Mouse (Mus musculus): Measurements from ENCODE around the gene Ocln. TPM values are rescaled to one million over a fixed set of nuclear protein-coding genes. Genes with fewer than 3 reads are reported as not detected.

Gene Ocln
- polyA plus RNA-seq, 2 experiments: 3.1 to 8.8 TPM

DNA sequence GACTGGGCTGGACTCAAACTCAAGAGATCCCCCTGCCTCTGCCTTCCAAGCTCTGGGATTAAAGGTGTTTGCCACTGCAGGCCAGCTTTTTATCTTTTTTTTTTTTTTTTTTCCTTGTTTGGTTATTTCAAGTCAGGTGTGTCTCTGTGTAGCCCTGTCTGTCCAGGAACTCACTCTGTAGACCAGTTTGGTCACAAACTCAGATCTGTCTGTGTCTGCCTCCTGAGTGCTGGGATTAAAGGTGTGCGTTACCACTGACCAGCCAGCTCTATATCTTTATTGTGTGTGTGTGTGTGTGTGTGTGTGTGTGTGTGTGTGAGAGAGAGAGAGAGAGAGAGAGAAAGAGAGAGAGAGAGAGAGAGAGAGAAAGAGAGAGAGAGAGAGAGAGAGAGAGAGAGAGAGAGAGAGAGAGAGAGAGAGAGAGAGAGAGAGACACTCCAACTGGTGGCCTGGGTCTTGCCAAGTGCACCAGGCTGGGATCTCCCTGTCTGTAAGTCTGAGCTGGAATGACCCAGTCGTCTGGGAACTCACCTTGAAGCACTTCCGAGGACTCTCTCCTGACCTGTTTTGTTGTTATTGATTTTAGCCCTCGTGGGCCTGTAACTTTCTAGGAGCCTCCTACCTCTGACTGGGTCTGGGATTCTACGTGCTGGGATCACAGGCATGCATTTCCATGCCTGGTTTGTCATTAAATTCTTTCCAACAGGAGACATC is 42.5 kb upstream of the Ocln start:
- no peak overlapping the region for H3K9ac ChIP-seq (ENCODE audit: low read depth, low read length, severe bottlenecking)
- H3K4me2 ChIP-seq (replicated peaks; ENCODE audit: low read depth, low read length, severe bottlenecking): no peak overlapping the region
- no peaks in the 10 kb centered on the region for H3K36me3 ChIP-seq (ENCODE audit: control insufficient read depth, insufficient read depth, low read length)
- no peak for DNase-seq (ENCODE audit: low spot score)
- H3K27ac ChIP-seq (replicated peaks; ENCODE audit: low read depth, low read length): no peak overlapping the region
- no peak for TF ChIP-seq POLR2A (IDR thresholded peaks at IDR 0.05; ENCODE audit: borderline replicate concordance, extremely low read depth, insufficient read depth, insufficient read length)
- no peaks in the 10 kb centered on the region for H3K9me3 ChIP-seq (ENCODE audit: control insufficient read depth, low read length)
- H3K4me3 ChIP-seq (replicated peaks; ENCODE audit: low read length): no peak overlapping the region
- H3K4me1 ChIP-seq (ENCODE audit: control insufficient read depth, insufficient read depth, low read length): no peaks in the 10 kb centered on the region
- no peak for ATAC-seq (ENCODE audit: low FRiP score, low read depth)
- no peaks in the 10 kb centered on the region for H3K27me3 ChIP-seq (ENCODE audit: control insufficient read depth, insufficient read depth, low read length)
- WGBS: 46% methylated on average over 5 of the region's 5 CpGs

DNA sequence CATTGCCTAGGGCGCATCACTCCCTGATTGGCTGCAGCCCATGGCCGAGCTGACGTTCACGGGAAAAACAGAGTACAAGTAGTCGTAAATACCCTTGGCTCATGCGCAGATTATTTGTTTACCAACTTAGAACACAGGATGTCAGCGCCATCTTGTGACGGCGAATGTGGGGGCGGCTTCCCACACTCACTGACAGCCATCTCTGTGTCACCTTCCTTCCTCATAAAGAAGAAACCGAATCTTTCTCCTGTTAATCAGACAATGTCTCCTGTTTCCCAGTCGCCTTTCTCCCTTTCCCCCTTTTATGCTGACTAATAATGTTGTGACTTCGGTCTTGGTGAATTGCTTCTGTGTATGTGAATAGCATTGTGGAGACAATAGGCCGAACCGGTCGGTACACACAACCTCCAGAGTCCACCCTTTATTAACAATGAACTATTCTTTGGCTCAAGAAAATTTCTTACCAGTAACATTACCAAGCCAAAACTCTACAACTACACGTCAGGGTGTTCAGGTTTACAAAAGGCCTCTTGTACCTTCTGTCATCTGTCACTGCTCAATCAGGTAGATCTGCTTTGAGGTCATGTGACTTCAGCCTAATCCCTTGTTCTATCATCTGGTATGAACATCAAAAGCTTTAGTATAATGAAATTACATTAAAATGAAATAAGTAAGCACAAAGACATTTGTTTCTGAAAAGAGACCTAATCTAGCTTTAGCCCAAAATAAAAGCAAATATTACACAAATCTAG is 41.7 kb upstream of the Ocln start:
- WGBS: 57% methylated on average over 11 of the region's 17 CpGs
- TF ChIP-seq POLR2A (IDR thresholded peaks at IDR 0.05; ENCODE audit: borderline replicate concordance, extremely low read depth, insufficient read depth, insufficient read length): no peak
- no peak overlapping the region for H3K4me2 ChIP-seq (replicated peaks; ENCODE audit: low read depth, low read length, severe bottlenecking)
- H3K36me3 ChIP-seq (ENCODE audit: control insufficient read depth, insufficient read depth, low read length): no peaks in the 10 kb centered on the region
- H3K4me1 ChIP-seq (ENCODE audit: control insufficient read depth, insufficient read depth, low read length): no peaks in the 10 kb centered on the region
- ATAC-seq (ENCODE audit: low FRiP score, low read depth): no peak
- H3K4me3 ChIP-seq (replicated peaks; ENCODE audit: low read length): no peak overlapping the region
- H3K27ac ChIP-seq (replicated peaks; ENCODE audit: low read depth, low read length): no peak overlapping the region
- H3K9ac ChIP-seq (ENCODE audit: low read depth, low read length, severe bottlenecking): no peak overlapping the region
- no peaks in the 10 kb centered on the region for H3K27me3 ChIP-seq (ENCODE audit: control insufficient read depth, insufficient read depth, low read length)
- H3K9me3 ChIP-seq (ENCODE audit: control insufficient read depth, low read length): no peaks in the 10 kb centered on the region
- DNase-seq (ENCODE audit: low spot score): no peak

DNA sequence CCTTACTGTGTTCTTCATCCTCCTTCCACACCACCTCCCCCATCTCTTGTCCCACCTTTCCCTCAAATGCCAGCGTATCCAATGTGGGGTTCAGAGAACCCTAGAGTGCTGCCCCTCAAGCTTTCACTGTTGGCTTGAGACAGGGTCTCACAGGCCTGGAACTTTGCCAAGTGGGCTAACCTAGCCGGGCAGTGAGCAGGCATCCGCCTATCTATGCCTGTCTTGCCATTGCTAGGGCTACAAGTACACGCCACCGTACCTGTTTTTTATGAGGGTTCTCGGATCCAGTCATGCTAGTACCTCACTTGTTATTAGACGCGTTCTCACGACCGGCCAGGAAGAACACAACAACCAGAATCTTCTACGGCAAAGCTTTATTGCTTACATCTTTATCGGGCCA is 36.1 kb upstream of the Ocln start:
- TF ChIP-seq POLR2A (IDR thresholded peaks at IDR 0.05; ENCODE audit: borderline replicate concordance, extremely low read depth, insufficient read depth, insufficient read length): no peak
- ATAC-seq (ENCODE audit: low FRiP score, low read depth): no peak
- H3K4me1 ChIP-seq (ENCODE audit: control insufficient read depth, insufficient read depth, low read length): no peaks in the 10 kb centered on the region
- H3K9ac ChIP-seq (ENCODE audit: low read depth, low read length, severe bottlenecking): no peak overlapping the region
- no peaks in the 10 kb centered on the region for H3K36me3 ChIP-seq (ENCODE audit: control insufficient read depth, insufficient read depth, low read length)
- DNase-seq (ENCODE audit: low spot score): no peak
- no peaks in the 10 kb centered on the region for H3K27me3 ChIP-seq (ENCODE audit: control insufficient read depth, insufficient read depth, low read length)
- H3K9me3 ChIP-seq (ENCODE audit: control insufficient read depth, low read length): no peaks in the 10 kb centered on the region
- no peak overlapping the region for H3K27ac ChIP-seq (replicated peaks; ENCODE audit: low read depth, low read length)
- no peak overlapping the region for H3K4me2 ChIP-seq (replicated peaks; ENCODE audit: low read depth, low read length, severe bottlenecking)
- no peak overlapping the region for H3K4me3 ChIP-seq (replicated peaks; ENCODE audit: low read length)
- 86% methylated on average over 10 of the region's 12 CpGs for WGBS

DNA sequence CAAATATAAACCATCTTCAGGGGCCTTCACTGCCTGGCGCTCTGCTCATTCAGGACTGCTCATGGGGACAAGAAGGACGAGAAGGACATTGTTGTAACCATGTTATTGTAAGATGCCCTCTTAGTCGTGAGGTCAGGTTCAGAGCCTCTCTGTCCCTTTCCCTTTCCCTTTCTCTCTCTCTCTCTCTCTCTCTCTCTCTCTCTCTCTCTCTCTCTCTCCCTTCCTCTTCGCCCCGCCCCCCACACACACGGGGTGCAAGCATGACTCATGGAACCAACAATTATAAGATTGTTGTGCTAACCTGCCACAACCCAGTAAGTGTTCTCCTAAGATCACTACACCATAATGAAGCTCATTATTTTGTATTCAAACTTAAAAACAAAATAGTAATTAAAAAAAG is 29.6 kb upstream of the Ocln start:
- 40% methylated on average over 6 of the region's 6 CpGs for WGBS
- H3K9ac ChIP-seq (ENCODE audit: low read depth, low read length, severe bottlenecking): no peak overlapping the region
- DNase-seq (ENCODE audit: low spot score) (no peak), ATAC-seq (ENCODE audit: low FRiP score, low read depth) (no peak)
- no peaks in the 10 kb centered on the region for H3K36me3 ChIP-seq (ENCODE audit: control insufficient read depth, insufficient read depth, low read length)
- no peaks in the 10 kb centered on the region for H3K9me3 ChIP-seq (ENCODE audit: control insufficient read depth, low read length)
- no peak overlapping the region for H3K4me3 ChIP-seq (replicated peaks; ENCODE audit: low read length)
- no peak for TF ChIP-seq POLR2A (IDR thresholded peaks at IDR 0.05; ENCODE audit: borderline replicate concordance, extremely low read depth, insufficient read depth, insufficient read length)
- H3K27ac ChIP-seq (replicated peaks; ENCODE audit: low read depth, low read length): no peak overlapping the region
- H3K27me3 ChIP-seq (ENCODE audit: control insufficient read depth, insufficient read depth, low read length): no peaks in the 10 kb centered on the region
- H3K4me2 ChIP-seq (replicated peaks; ENCODE audit: low read depth, low read length, severe bottlenecking): no peak overlapping the region
- H3K4me1 ChIP-seq (ENCODE audit: control insufficient read depth, insufficient read depth, low read length): no peaks in the 10 kb centered on the region

DNA sequence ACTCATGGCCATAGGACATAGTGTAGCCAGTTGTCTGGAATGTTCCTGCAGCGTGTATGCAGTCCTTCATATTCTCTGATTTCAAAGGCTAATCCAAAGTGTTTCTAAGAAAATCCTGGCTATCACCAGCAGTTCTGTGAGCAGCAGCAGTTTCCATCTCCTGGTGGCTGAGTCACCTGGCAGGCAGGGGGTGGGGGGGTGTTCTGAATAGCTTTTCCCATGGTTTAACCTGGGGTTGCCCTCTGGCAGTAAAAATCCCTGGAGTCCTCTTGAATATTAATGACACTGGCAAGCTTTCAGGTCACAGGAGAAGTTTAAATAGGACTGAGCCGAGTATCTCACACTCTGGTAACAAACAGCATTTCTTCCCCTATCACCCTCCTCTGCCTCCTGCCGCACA is 29.2 kb upstream of the Ocln start:
- H3K9me3 ChIP-seq (ENCODE audit: control insufficient read depth, low read length): no peaks in the 10 kb centered on the region
- no peak overlapping the region for H3K4me3 ChIP-seq (replicated peaks; ENCODE audit: low read length)
- H3K27ac ChIP-seq (replicated peaks; ENCODE audit: low read depth, low read length): no peak overlapping the region
- ATAC-seq (ENCODE audit: low FRiP score, low read depth) (no peak), DNase-seq (ENCODE audit: low spot score) (no peak)
- no peaks in the 10 kb centered on the region for H3K4me1 ChIP-seq (ENCODE audit: control insufficient read depth, insufficient read depth, low read length)
- H3K4me2 ChIP-seq (replicated peaks; ENCODE audit: low read depth, low read length, severe bottlenecking): no peak overlapping the region
- 24% methylated on average over 3 of the region's 3 CpGs for WGBS
- H3K27me3 ChIP-seq (ENCODE audit: control insufficient read depth, insufficient read depth, low read length): no peaks in the 10 kb centered on the region
- no peak overlapping the region; the same call in 1 of the 2 replicates for H3K9ac ChIP-seq (ENCODE audit: low read depth, low read length, severe bottlenecking)
- H3K36me3 ChIP-seq (ENCODE audit: control insufficient read depth, insufficient read depth, low read length): no peaks in the 10 kb centered on the region
- TF ChIP-seq POLR2A (IDR thresholded peaks at IDR 0.05; ENCODE audit: borderline replicate concordance, extremely low read depth, insufficient read depth, insufficient read length): no peak

All from limb, embryonic 14.5 days (tissue).